Mouse (Mus musculus) stomach, postnatal 0 days (tissue): Measurements from ENCODE around the gene Trim33.

ENCODE experiments used
- CTCF ChIP-seq: IDR thresholded peaks from 2 replicates; pipeline ENCODE4 v1.5.1; 2016; ENCODE audit warnings: antibody characterized with exemption, low read depth, mild to moderate bottlenecking, moderate library complexity
- EP300 ChIP-seq: optimal IDR thresholded peaks from 2 replicates; pipeline ENCODE3; 2016; ENCODE audit warnings: antibody characterized with exemption

- TF ChIP-seq CTCF, result no peak
- no peak for TF ChIP-seq EP300
These were observed 101.7 kb downstream of the Trim33 start for GRCm38 (mm10) chr3:103380814-103381213.
